Mouse (Mus musculus) retina, postnatal 1 day (tissue): ENCODE results near the gene Rp9.
A peak's percentile ranks its signal among the peaks of the same experiment; 100 is the strongest.
"Not testable (repeated sequence)": the region's sequence is repeated elsewhere in the genome, so short reads cannot be mapped to it uniquely, and the experiment has no call there.

Source experiments
- DNase-seq: peaks from one replicate; pipeline ENCODE4 v3.0.0-alpha.2; 2012

Gene Rp9

DNA sequence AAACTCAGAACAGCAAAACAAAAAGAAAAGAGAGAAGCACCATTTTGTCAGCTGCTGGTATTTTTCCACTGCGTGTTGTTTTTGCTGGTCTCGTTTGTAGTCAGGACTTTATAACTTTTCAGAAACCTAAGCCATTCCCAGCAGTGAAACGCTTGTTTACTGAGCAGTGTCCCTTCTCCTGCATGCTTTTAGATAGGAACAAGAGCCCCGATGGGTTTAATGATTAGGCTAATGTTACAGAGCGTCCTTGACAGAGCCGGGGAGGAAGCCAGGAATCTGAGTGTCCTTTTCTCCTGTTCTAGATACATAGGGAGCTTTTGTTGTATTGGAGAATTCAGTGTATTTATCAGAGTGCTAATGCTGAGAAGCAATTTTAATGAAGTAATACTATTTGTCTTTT, 52.0 kb downstream of the Rp9 start:
- DNase-seq: no peak

DNA sequence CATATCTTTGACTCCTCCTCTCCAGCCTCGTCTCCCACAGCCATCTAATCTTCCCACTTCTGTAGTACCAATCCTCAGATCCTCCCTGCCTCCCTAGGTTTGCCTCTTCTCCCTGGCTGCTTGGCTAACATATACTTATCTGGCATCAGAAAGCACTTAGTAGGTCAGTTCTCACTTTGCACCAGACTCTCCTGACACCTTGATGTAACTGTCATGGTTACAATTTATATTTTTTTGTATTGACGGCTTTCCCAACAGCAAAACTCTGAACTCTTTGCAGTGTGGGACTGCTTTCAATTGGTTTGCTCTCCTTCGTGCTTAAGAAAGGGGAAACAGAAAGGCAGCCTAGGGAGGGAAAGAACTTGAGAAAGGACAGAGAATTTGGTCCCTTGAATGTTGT, 53.4 kb downstream of the Rp9 start:
- DNase-seq: no peak

DNA sequence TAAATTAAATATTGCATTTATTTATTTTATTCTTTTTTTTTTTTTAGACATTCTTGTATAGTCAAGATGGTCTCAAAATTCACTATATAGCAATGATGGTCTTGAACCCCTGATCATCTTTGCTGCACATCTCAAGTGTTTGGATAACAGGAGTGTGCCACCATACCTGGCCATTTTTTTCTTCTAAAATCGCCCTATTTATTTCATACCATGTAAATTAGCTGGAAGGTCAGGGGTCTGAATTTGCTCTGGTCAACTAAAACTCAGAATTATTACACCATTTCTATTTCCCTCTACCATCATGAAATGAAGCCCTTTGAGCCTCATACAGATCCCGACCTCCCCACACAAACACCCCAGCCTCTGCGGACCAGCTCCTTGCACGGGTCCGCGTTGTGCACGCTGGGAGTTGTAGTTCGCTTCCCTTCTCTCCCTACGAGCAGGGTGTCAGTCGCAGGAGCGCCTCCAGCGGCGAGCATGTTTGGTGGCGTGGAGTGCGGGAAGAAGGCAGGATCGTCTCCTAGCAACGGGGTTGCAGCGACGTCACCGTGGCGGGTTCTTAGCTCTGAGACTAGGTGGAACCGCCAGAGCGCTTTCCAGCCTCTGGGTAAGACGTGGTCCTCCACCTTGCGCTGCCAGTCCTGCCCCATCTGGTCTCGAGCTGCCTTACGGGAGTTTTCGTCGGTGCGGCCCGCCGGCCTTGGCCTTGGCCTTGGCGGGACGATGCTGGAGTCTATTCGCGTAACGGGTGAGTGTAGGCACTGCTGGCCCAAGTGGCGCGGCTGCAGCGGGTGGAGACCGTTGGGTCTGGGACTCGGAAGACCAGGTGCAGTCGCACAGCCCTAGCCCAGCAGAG, 58.3 kb downstream of the Rp9 start, which contains the start of gene 9530077C05Rik:
Gene 9530077C05Rik, plus strand, starts transcription at position 512 of the 856 bp plus-strand sequence.
- peak; percentile 98 for DNase-seq

DNA sequence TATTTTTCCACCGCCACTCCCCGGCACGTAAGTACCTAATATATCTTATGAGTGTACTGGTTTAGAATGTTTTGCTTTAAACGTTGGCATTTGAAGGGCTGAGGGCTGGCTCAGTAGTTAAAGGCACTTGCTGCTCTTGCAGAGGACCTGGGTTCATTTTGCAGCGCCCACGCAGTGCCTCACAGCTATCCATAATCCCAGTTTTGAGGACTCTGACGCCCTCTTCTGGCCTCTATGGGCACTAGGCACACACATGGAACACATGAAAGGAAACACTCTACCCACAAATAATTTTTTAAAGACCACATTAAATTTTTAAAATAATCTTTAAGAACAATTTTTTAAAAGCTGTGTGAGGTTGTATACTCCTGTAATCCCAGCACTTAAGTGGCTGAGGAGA, 60.0 kb downstream of the Rp9 start:
- DNase-seq: no peak

DNA sequence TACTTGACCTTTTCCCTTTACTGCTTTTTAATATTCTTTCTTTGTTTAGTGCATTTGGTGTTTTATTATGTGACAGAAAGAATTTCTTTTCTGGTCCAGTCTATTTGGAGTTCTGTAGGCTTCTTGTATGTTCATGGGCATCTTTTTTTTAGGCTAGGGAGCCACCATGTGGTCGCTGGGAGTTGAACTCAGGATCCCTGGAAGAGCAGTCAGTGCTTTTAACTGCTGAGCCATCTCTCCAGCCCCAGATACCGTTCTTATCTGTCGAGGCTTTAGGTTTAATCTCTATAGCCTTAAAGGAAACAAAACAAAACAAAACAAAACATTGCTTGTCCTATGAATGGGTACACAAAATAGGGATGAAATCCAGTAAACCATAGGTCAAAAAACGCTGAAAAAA, 61.2 kb downstream of the Rp9 start:
- DNase-seq: peak; percentile 27

DNA sequence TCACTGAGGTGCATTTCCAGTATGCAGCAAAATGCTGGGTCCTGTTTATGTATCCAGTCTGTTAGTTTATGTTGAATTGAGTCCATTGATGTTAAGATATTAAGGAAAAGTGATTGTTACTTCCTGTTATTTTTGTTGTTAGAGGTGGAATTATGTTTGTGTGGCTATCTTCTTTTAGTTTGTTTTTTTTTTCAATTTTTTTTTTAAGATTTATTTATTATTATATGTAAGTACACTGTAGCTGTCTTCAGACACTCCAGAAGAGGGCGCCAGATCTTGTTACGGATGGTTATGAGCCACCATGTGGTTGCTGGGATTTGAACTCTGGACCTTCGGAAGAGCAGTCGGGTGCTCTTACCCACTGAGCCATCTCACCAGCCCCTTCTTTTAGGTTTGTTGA, 61.9 kb downstream of the Rp9 start:
- DNase-seq: not testable (repeated sequence)

DNA sequence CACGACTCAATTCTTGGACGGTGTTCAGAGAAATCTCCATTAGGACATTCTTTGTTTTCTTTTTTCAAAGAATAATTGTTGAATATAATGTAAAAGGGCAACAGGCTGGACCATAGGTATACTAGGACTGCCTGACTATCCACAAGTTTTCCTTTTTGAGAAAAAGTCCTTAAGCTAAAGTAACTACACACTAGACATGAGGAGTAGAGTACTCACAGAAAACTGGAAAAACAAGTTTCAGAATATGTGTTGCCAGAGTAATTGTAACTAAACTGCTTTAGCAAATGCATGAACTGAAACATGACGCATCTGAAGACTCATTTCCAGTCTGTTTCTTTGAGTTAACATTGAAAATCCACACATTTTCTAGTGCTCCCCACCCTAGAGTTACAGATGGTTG, 64.1 kb downstream of the Rp9 start:
- no peak for DNase-seq

DNA sequence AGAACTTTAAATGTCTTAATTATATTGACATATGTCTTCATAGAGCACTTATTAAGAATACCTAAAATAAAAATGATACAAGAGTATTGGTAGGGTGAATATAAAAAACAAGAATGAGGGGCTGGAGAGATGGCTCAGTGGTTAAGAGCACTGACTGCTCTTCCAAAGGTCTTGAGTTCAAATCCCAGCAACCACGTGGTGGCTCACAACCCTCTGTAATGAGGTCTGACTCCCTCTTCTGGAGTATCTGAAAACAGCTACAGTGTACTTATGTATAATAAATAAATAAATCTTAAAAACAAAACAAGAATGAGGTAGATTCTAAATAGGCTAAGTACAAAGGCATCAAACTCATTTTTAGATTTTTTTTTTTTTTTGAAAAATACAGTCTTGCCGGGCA, 66.0 kb downstream of the Rp9 start:
- DNase-seq: not testable (repeated sequence)

DNA sequence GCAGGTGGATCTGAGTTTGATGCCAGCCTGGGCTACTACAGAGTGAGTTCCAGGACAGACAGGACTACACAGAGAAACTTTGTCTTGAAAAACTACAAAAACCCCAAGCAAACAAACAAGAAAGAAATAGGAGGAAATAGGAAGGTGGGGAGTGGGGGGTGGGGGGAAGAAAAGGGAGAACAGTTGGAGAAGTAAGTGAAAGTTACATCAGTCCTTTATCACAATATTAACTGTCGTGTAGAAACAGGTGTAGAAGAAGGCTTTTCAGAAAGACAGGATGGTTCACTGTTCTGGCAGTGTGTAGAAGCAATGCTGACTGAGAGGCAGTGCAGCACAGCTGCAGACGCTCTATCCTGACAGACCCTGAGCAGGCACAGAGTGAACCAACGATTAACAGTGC, 66.6 kb downstream of the Rp9 start:
- no peak for DNase-seq

DNA sequence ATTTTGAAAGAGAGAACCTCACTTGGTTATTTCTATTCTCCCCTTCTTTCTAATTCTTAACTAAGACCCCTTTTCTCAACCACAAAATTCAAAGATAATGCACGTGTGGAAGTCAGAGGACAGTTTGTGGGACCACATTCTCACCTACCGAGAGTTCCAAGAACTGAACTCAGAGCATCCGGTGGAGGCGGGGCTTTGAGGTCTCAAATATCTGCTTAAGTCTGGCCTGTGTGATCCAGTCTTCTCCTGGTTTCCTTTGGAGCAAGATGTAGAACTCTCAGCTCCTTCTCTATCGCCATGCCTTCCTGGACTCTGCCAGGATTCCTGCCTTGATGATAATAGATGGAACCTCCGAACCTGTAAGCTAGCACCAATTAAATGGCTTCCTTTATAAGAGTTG, 67.5 kb downstream of the Rp9 start:
- no peak for DNase-seq

DNA sequence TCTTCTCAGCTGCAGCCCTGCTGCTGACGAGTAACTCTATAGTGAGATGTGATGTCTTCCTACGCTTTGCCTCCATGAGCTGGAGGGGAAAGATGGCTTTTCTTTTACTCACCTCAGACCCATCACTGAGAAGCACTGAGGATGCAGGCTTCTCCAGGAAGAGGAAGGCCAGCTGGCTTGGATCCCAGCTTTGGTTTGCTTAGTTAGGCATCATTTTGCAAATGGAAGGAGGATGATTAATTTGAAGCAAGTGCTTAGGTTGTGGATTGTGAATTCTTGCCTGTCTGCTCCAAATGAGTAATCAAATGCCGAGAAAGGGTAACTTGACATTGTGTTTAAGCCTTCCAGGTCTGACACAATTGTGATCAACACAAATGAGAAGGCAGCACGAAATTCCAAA, 70.5 kb downstream of the Rp9 start:
- DNase-seq: no peak

DNA sequence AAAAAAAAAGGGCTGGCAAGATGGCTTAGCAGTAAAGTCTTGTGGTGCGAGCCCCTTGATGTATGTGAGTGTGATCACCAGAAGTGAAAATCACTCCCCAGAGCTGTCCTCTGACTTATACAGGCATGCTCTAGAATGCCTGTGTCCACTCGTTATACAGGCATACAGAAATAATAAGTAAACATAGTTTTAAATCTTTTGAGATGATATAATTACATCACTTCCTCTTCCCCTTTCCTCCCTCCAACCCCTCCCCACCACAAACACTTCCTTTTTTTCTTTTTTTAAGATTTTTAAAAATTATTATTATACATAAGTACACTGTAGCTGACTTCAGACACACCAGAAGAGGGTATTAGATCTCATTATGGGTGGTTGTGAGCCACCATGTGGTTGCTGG, 74.8 kb downstream of the Rp9 start:
- no peak for DNase-seq

DNA sequence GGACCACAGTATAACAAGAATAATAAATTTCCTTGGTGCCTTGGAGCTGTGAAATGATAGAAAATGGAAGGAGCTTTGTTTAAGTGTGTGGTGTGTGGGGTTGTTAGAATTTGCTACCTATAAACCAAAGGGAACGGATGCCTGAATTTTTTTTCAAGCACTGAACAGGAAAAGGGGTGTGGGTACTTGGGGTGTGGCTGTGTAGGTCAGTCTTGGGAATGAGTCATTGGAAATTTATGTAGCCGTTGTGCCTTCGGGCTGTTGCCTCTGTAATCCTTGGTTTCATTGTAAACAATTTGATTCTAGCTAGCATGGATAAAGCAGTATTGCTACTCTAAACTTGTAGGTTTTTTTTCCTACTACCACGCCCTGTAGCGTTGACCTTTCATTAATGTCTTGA, 79.2 kb downstream of the Rp9 start:
- DNase-seq: no peak

DNA sequence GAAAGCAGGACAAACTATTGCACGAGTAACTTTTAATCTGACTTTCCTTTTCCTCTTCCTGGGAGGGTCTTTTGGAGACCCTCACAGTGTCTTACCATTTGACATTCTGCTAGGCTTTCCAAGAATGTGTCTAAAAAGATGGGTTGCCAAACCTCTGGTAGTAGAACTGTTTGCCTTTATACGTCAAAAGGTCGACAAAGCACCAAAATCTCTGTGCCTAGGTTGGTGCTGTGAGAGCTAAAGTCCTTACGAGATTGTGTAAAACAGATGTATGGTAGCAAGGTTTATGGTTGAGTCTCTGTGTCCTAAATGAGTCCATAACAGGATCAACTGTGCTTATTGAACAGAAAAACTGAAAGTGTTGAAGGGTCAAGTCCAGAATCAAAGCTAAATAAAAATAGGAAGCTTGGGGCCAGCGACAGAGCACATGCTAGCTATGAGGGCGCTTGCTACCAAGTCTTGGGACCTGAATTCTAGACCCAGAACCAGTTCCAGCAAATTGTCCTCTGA, 79.8 kb downstream of the Rp9 start:
- no peak for DNase-seq

DNA sequence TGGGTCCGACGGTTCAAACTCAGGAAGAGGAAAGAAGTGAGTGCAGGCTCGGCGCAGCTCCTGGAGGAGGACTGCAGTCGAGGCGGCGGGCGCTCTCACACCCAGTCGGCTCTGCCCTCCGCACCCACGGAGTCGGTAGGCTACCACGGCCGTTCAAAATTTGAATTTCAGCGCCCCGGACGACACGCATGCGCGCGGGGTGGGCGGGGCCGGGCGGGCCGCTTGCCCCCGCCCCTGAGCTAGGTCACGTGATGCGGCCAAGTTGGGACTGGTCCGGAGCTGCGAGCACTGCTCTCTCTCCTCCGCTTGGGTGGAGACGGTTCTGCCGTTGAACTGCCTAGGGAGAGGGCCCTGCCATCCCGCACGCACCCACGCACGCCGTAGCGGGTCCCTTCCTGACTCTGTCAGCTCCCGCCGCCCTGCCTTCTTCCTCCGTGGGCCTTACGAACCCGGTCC, 80.5 kb downstream of the Rp9 start, which contains the start of gene Anln:
Gene Anln, minus strand, starts transcription at position 168 of the 456 bp plus-strand sequence.
- peak; percentile 95 for DNase-seq

DNA sequence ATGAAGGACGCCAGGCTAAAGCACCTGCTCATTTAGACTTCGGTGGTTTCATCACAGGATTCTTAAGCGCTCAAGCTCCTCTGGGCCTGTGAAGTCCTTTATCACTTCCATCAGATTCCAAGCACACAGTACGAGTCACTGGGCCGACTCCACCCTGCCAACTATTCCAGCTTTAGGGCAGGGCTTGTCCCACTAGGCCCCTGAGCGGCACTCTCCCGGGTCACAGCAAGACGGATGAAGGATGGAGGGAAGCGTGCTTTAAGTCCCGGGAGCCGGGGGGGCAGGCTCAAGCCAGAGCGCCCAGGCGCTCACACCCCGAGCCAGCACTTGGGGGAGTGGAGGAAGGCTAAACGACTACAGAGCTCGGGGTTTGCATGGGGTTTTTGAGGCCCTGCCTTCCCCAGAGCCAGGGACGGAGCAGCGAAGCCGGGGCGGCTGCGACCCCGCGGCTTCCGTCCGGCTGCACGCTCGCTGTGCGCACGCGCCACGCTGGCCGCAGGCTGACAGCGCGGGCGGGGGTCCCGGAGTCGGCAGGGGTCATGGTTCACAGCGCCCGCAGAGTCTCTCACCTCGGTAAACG, 81.1 kb downstream of the Rp9 start:
- no peak for DNase-seq

DNA sequence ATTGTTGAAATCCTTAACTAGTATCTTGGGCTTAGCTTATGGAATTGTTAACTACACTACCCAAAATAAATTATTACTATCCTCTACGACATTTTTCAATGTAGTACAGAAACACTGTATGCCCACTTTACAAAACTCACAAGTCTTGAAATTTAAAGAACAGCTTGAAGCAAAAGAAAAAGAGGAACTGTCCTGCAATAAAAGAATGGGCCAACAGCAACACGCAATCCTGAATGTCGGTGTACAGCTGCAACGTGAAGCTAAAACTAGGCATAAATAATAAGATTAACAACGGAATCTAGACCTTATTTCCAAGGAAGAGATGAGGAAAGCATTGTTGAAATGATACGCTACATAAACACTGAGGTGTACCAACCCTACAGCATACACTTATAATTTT, 81.6 kb downstream of the Rp9 start:
- no peak for DNase-seq

DNA sequence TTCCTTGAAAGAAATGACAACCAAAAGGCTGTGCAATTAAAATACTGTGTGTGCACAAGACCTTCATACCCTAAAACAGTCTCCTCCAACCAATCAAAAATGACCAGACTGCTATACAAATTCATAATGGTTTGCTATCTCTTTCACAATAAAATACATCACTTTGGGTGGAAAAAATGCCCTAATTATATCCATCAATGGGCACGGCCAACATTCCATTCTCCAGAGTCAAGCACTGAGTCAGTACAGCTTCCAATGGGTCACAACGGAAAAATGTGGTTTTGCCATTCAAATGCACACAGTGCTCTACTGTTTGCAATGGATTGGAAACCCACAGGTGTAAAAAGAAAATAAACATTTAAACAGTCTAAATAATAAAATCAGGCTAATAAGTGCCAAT, 83.7 kb downstream of the Rp9 start:
- DNase-seq: no peak

DNA sequence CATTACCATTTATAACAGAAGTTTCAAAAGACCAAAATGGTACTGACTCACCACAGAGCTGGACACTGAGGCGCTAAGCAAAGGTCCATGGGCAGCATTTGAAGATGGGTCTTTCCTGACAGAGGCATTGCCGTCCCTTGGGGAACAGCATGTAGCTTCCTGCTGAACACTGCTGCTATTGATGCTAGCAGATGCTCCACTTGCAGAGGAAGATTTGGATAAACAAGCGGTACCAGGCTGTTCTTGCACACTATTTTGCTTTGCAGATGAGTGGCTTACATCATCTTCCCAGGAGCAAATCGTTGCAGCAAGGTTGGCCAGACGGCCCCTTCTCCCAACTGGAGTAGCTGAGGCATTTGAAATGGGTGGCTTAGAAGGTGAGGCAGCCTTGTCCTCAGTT, 93.5 kb downstream of the Rp9 start:
- no peak for DNase-seq

DNA sequence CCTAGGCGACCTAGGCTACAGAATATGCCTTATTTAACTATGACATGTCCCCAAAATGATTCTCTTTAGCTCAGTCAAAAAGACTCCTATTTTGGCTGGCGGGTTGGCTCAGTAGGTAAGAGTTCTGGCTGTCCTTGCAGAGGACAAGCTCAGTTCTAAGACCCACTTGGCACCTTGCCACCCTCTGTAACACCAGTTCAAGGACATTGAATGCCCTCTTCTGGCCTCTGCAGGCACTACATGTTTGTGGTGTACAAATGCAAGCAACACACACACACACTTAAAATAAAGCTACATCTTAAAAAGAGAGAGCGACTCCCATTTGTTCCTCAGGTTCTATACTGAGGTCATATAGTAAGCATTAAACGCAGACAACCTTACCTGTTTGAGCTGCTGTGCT, 96.8 kb downstream of the Rp9 start:
- peak; percentile 53 for DNase-seq

DNA sequence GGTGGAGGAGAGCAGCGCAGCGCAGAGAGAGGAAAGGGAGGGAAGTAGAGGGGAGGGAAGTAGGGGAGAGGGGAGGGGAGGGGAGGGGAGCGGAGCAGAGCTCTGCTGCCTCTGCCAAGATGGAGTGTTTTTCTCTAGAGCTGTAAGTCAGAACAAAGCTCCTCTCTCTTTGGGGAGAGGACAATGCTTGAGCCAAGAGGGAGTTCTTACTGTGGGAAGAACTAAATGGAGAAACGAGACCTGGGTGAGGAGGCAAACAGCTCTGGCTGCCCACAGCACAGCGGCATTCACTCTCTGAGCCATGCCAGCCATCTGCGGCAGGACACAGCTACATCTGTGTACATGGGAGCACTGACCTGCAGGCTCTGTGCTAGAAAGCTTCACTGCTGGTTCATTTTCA, 101.5 kb downstream of the Rp9 start:
- DNase-seq: no peak

DNA sequence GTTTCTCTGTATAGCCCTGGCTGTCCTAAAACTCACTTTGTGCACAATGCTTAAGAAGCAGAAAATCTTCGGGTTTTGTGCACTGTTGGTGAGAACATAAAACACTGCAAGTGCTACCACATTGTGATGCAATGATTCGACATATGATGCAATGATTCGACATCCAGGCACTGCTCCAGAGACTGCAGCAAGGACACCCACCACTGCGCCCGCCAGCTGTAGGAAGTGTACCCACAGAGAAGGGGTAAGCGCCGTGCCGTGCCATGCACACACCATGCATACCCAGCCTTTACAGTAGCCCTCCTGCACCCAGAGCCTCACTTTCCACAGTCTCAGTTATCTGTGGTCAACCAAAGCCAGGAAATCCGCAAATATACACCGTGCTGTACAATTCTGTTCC, 102.9 kb downstream of the Rp9 start:
- no peak for DNase-seq

DNA sequence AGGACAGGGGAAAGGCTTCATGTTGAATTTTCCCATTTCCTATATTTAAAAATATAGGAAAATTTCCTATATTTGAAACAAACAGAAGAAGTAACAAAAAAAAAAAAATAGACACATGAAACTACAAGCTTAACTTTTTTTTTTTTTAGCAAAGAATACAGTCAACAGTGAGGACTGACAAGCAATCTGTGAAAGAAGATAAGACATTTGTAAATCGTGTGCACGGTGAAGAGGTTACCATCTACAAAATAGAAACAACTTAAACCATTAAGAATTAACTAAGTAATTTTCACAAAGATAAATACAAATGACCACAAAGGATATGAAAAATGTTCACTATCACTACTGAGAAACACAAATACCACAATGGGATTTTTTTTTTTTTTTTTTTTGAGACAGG, 103.3 kb downstream of the Rp9 start:
- DNase-seq: no peak
